Mouse (Mus musculus) lung, postnatal 14 days (tissue): ENCODE results near the gene Clk4.
A peak's percentile ranks its signal among the peaks of the same experiment; 100 is the strongest.

Experiments used
- DNase-seq: peaks from one replicate; pipeline ENCODE4 v3.0.0; 2021

Clk4 gene

GRCm38 (mm10) chr11:51315991-51316810 is 54.7 kb downstream of the Clk4 start:
- DNase-seq = no peak

GRCm38 (mm10) chr11:51320609-51321008 is 59.1 kb downstream of the Clk4 start:
- DNase-seq = no peak

GRCm38 (mm10) chr11:51326908-51327307 is 65.4 kb downstream of the Clk4 start:
- peak; percentile 34 for DNase-seq

GRCm38 (mm10) chr11:51328387-51328942 is 66.9 kb downstream of the Clk4 start:
- peak; percentile 14 for DNase-seq

- DNase-seq = no peak
Observed at GRCm38 (mm10) chr11:51329837-51330714, 68.5 kb downstream of the Clk4 start.
